Mouse (Mus musculus) MN1 (cell line): Measurements from ENCODE around the gene Trim6.
"Not testable (repeated sequence)": the region's sequence is repeated elsewhere in the genome, so short reads cannot be mapped to it uniquely, and the experiment has no call there.

Experiments used
- DNase-seq: peaks from one replicate; pipeline ENCODE4 v3.0.0-alpha.2; 2016; ENCODE audit warnings: low spot score

Trim6 gene

GRCm38 (mm10) chr7:104218701-104219569 lies at the start of gene Trim6:
Trim6 (plus strand) TSS chr7:104218793.
- no peak for DNase-seq

- DNase-seq: no peak
These were observed 48.9 kb upstream of the Trim6 start for GRCm38 (mm10) chr7:104169634-104170204.

GRCm38 (mm10) chr7:104175085-104175484 lies 43.5 kb upstream of the Trim6 start:
- DNase-seq: no peak

- DNase-seq: no peak
These were observed 40.1 kb upstream of the Trim6 start for GRCm38 (mm10) chr7:104178422-104179054.

GRCm38 (mm10) chr7:104179074-104179473 lies 39.5 kb upstream of the Trim6 start:
- no peak for DNase-seq

GRCm38 (mm10) chr7:104183292-104183691 lies 35.3 kb upstream of the Trim6 start, which contains the start of gene Olfr648:
Olfr648 (minus strand) TSS chr7:104183392.
- no peak for DNase-seq

- DNase-seq: no peak
These were observed 27.3 kb upstream of the Trim6 start for GRCm38 (mm10) chr7:104191275-104191674.

- DNase-seq: no peak
These were observed 22.7 kb upstream of the Trim6 start, which contains the start of gene Olfr649 for GRCm38 (mm10) chr7:104195885-104196284. Olfr649 (minus strand) TSS chr7:104195985.

GRCm38 (mm10) chr7:104199822-104200221 lies 18.8 kb upstream of the Trim6 start:
- DNase-seq: no peak

- DNase-seq: no peak
These were observed 12.4 kb upstream of the Trim6 start for GRCm38 (mm10) chr7:104206197-104206596.

GRCm38 (mm10) chr7:104216011-104216535 lies 2.5 kb upstream of the Trim6 start:
- no peak for DNase-seq

GRCm38 (mm10) chr7:104217881-104218280 lies 712 bp upstream of the Trim6 start:
- DNase-seq: no peak

- DNase-seq: no peak
These were observed 12.6 kb downstream of the Trim6 start for GRCm38 (mm10) chr7:104231203-104231602.

GRCm38 (mm10) chr7:104240857-104241256 lies 22.3 kb downstream of the Trim6 start:
- no peak for DNase-seq

GRCm38 (mm10) chr7:104243616-104244015 lies 25.0 kb downstream of the Trim6 start:
- DNase-seq: peak; percentile 2

- DNase-seq: peak; percentile 7
These were observed 25.9 kb downstream of the Trim6 start, which contains the start of gene Trim34a for GRCm38 (mm10) chr7:104244287-104245181. Trim34a (plus strand) TSS chr7:104244457.

GRCm38 (mm10) chr7:104260380-104260779 lies 41.8 kb downstream of the Trim6 start:
- DNase-seq: not testable (repeated sequence)

GRCm38 (mm10) chr7:104265335-104265734 lies 46.7 kb downstream of the Trim6 start:
- DNase-seq: not testable (repeated sequence)

GRCm38 (mm10) chr7:104279361-104279760 lies 60.8 kb downstream of the Trim6 start:
- DNase-seq: not testable (repeated sequence)
